Mouse (Mus musculus): ENCODE results near the gene Camk1d. TPM values are rescaled to one million over a fixed set of nuclear protein-coding genes. Genes with fewer than 3 reads are reported as not detected.

Gene Camk1d
- polyA plus RNA-seq, 1 experiment, result 1.0 TPM

DNA sequence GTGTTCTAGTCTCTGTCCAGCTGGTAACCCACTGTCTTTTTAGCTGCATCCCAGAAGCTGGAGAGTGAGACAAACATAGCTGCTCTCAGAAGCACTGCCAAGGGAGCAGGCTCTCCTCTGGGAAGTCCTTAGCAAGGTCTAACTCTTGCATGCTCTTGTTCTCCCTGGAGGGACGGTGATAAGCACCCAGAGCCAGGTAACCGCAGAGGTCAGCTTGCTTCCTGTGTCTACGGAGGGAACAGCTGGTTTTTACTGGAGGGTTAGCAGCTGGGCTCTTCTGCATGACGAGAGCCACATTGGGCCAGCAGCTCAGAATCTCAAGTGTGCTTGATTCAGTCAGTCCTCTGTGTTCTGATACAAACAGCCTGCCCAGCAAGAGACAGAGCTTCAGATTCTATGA lies 425.7 kb downstream of the Camk1d start:
- DNase-seq, result no peak
- WGBS, result 82% methylated on average over 4 of the region's 4 CpGs
- TF ChIP-seq CTCF (conservative IDR thresholded peaks at IDR 0.05; ENCODE audit: insufficient read depth, insufficient read length, low read depth, low read length), result no peak
- TF ChIP-seq POLR2A (IDR thresholded peaks at IDR 0.05; ENCODE audit: low read depth, low read length), result no peak
- no peaks in the 10 kb centered on the region for H3K36me3 ChIP-seq (ENCODE audit: control insufficient read depth, insufficient read depth, low read length)
- H3K27ac ChIP-seq (ENCODE audit: insufficient read depth, low read depth, low read length), result no peak overlapping the region
- no peak overlapping the region for H3K4me3 ChIP-seq (ENCODE audit: insufficient read depth, low read depth, low read length)
- no peaks in the 10 kb centered on the region for H3K27me3 ChIP-seq (replicated peaks; ENCODE audit: control insufficient read depth, insufficient read depth, low read length)
- H3K4me1 ChIP-seq (ENCODE audit: control insufficient read depth, insufficient read depth, low read length), result peaks cover 6% of the 10 kb centered on the region; the same call in 1 of the 2 replicates

DNA sequence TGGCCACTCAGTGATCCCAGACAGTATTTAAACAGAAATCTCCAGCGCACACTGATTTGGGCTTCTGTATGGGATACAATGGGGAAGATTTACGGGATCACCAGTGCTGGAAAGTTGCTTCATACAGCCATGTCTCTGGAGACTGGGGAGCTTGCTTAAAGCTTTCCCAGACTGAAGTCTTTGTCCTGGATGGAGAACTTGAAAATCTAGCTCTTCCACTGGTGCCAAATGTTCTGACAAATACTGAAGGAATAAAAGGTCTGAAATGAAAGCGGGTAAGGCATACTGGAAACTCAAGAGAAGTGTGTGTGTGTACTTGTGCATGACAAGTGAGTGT lies 427.3 kb downstream of the Camk1d start:
- Histone ChIP-seq H3K27me3 (replicated peaks; ENCODE audit: control insufficient read depth, insufficient read depth, low read length) (no peaks in the 10 kb centered on the region), H3K36me3 (ENCODE audit: control insufficient read depth, insufficient read depth, low read length) (no peaks in the 10 kb centered on the region), H3K4me3 (ENCODE audit: insufficient read depth, low read depth, low read length) (no peak overlapping the region), H3K27ac (ENCODE audit: insufficient read depth, low read depth, low read length) (peak overlapping the region; percentile 62), H3K4me1 (ENCODE audit: control insufficient read depth, insufficient read depth, low read length) (peaks cover 6% of the 10 kb centered on the region; the same call in 1 of the 2 replicates)
- TF ChIP-seq POLR2A (IDR thresholded peaks at IDR 0.05; ENCODE audit: low read depth, low read length), result no peak
- no peak for TF ChIP-seq CTCF (conservative IDR thresholded peaks at IDR 0.05; ENCODE audit: insufficient read depth, insufficient read length, low read depth, low read length)
- DNase-seq, result peak; percentile 27
- 68% methylated on average over 3 of the region's 3 CpGs for WGBS

DNA sequence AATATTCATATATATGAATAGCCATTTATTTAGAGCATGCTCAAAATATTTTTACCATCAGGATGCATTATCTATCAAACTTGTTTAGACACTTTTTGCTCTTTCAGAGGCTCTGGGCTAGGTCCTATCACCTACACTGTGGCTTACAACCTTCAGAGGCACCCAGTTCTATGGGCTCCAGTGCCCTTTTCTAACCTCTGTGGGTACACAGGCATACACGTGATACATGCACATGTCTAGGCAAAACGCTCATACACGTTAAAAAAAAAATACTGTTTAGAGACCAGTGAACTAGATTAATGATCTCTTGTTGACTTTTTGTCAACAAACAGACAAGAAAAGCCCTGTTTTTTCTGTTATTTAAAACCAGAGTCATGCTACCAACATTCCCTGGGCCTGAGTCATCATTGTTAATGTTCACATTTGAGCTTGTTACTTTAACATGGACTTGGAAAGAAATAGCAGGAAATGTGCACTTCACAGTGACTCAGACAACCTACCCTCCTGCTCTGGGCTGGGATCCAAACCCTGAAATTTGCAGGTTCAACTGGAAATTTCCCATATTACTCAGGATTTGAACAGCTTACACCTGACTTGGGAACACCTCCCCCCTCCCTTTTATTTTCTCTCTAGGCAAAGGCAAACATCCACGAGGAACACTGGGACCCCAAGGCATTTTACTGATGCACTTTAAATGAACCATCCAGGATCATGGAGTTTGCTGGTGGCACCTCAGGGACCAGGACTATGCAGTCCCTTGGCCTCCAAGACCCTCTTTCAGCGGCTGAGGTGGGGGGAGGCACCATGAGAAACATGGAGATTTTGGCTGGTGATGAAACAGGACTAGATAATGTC lies 427.9 kb downstream of the Camk1d start:
- H3K27ac ChIP-seq (ENCODE audit: insufficient read depth, low read depth, low read length), result peak overlapping the region; percentile 86
- DNase-seq, result peak; percentile 88
- no peaks in the 10 kb centered on the region for H3K36me3 ChIP-seq (ENCODE audit: control insufficient read depth, insufficient read depth, low read length)
- no peak overlapping the region for H3K4me3 ChIP-seq (ENCODE audit: insufficient read depth, low read depth, low read length)
- no peaks in the 10 kb centered on the region for H3K27me3 ChIP-seq (replicated peaks; ENCODE audit: control insufficient read depth, insufficient read depth, low read length)
- TF ChIP-seq CTCF (conservative IDR thresholded peaks at IDR 0.05; ENCODE audit: insufficient read depth, insufficient read length, low read depth, low read length), result no peak
- TF ChIP-seq POLR2A (IDR thresholded peaks at IDR 0.05; ENCODE audit: low read depth, low read length), result no peak
- H3K4me1 ChIP-seq (ENCODE audit: control insufficient read depth, insufficient read depth, low read length), result peaks cover 6% of the 10 kb centered on the region; the same call in 1 of the 2 replicates
- WGBS, result 22% methylated on average over 5 of the region's 5 CpGs

DNA sequence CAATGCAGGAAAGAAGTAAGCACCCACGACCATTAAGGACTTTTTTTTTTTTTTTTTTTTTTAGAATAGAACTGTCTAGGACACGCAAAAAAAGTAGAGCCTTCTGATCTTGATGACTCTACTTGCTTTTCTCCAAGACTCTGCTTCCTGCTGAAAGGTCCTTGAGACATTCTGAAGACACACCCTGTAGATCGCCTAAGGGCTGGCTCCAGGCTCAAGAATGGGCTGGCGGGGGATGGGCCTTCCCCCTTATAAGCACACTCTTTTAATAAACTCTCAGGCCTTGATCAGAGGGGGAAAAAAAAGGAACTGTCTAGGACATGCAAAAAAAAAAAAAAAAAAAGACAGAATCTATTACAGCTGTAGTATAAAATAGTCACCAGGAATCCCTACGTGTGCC lies 430.0 kb downstream of the Camk1d start:
- H3K4me3 ChIP-seq (ENCODE audit: insufficient read depth, low read depth, low read length), result no peak overlapping the region
- no peak overlapping the region for H3K27ac ChIP-seq (ENCODE audit: insufficient read depth, low read depth, low read length)
- 90% methylated on average over 5 of the region's 5 CpGs for WGBS
- no peak for TF ChIP-seq POLR2A (IDR thresholded peaks at IDR 0.05; ENCODE audit: low read depth, low read length)
- peaks cover 6% of the 10 kb centered on the region; the same call in 1 of the 2 replicates for H3K4me1 ChIP-seq (ENCODE audit: control insufficient read depth, insufficient read depth, low read length)
- H3K36me3 ChIP-seq (ENCODE audit: control insufficient read depth, insufficient read depth, low read length), result no peaks in the 10 kb centered on the region
- no peak for DNase-seq
- no peaks in the 10 kb centered on the region for H3K27me3 ChIP-seq (replicated peaks; ENCODE audit: control insufficient read depth, insufficient read depth, low read length)

DNA sequence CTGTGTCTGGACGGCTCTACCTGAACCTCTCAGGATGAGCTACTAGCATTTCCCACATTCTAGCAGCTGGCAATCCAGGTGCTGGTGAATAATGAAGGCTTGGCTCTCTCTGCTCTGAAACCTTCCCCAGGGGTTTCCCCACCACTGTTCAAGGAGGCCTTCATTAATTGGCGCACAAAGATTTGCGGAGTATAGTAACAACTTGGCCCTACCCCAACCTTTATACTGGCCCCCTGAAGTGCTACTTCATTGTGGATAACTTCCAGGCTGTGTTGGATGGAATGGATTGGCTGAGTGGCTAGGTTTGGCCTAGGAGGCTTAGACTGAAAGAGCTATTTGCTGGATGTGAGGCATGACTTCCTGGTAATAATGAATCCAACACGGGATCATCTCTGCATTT lies 431.7 kb downstream of the Camk1d start:
- Histone ChIP-seq H3K27ac (ENCODE audit: insufficient read depth, low read depth, low read length) (no peak overlapping the region), H3K4me3 (ENCODE audit: insufficient read depth, low read depth, low read length) (no peak overlapping the region), H3K4me1 (ENCODE audit: control insufficient read depth, insufficient read depth, low read length) (peaks cover 3% of the 10 kb centered on the region; the same call in 1 of the 2 replicates), H3K36me3 (ENCODE audit: control insufficient read depth, insufficient read depth, low read length) (no peaks in the 10 kb centered on the region), H3K27me3 (replicated peaks; ENCODE audit: control insufficient read depth, insufficient read depth, low read length) (no peaks in the 10 kb centered on the region)
- no peak for DNase-seq
- TF ChIP-seq CTCF (conservative IDR thresholded peaks at IDR 0.05; ENCODE audit: insufficient read depth, insufficient read length, low read depth, low read length) (no peak), POLR2A (IDR thresholded peaks at IDR 0.05; ENCODE audit: low read depth, low read length) (no peak)
- WGBS, result 87% methylated on average over 4 of the region's 4 CpGs

DNA sequence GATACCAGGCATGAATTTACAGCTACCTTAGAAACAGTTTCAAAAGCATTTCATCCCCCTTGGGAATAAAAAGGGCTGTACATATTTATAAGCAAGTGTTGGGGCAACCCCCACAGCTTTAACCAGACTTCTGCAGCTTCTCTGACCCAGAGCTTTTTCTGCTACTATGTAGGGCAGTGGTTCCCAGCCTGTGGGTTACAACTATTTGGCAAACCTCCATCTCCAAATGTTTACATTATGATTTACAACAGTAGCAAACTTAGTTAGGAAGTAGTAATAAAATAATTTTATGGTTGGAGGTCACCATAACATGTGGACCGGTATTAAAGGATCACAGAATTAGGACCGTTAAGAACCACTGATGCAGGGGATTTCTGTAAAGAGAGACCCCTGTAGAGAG lies 446.3 kb downstream of the Camk1d start:
- no peak for TF ChIP-seq CTCF (conservative IDR thresholded peaks at IDR 0.05; ENCODE audit: insufficient read depth, insufficient read length, low read depth, low read length)
- no peak for TF ChIP-seq POLR2A (IDR thresholded peaks at IDR 0.05; ENCODE audit: low read depth, low read length)
- Histone ChIP-seq H3K4me1 (ENCODE audit: control insufficient read depth, insufficient read depth, low read length) (no peaks in the 10 kb centered on the region), H3K27ac (ENCODE audit: insufficient read depth, low read depth, low read length) (no peak overlapping the region), H3K36me3 (ENCODE audit: control insufficient read depth, insufficient read depth, low read length) (no peaks in the 10 kb centered on the region), H3K4me3 (ENCODE audit: insufficient read depth, low read depth, low read length) (no peak overlapping the region), H3K27me3 (replicated peaks; ENCODE audit: control insufficient read depth, insufficient read depth, low read length) (no peaks in the 10 kb centered on the region)
- 53% methylated on average over 2 of the region's 2 CpGs for WGBS
- DNase-seq, result no peak

DNA sequence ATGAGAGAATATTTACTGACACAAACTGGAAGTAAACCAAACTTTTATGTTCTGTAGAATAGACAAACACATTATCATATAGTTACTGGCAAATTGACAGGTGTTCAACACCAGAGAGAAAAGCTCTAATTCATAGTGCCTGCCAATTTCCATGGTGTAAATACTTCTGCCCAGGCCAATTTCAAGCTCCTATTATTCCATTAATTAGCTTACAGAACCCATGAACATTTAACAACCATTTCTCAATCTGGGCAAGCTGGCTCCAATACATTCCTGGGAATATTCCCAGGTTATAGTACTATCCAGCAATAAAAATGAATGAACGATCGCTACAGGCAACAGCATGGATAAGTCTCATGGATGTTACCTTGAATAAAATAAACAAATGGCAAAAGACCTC lies 452.0 kb downstream of the Camk1d start:
- DNase-seq, result no peak
- Histone ChIP-seq H3K4me3 (ENCODE audit: insufficient read depth, low read depth, low read length) (no peak overlapping the region), H3K27ac (ENCODE audit: insufficient read depth, low read depth, low read length) (no peak overlapping the region), H3K4me1 (ENCODE audit: control insufficient read depth, insufficient read depth, low read length) (no peaks in the 10 kb centered on the region), H3K27me3 (replicated peaks; ENCODE audit: control insufficient read depth, insufficient read depth, low read length) (no peaks in the 10 kb centered on the region), H3K36me3 (ENCODE audit: control insufficient read depth, insufficient read depth, low read length) (no peaks in the 10 kb centered on the region)
- 80% methylated on average over 2 of the region's 2 CpGs for WGBS
- TF ChIP-seq CTCF (conservative IDR thresholded peaks at IDR 0.05; ENCODE audit: insufficient read depth, insufficient read length, low read depth, low read length) (no peak), POLR2A (IDR thresholded peaks at IDR 0.05; ENCODE audit: low read depth, low read length) (no peak)

Data from kidney, adult 2 months (tissue).